Mouse (Mus musculus) G1E (cell line): ENCODE measurements around the gene Plaa. TPM values are rescaled to one million over a fixed set of nuclear protein-coding genes. Genes with fewer than 3 reads are reported as not detected.
A peak's percentile ranks its signal among the peaks of the same experiment; 100 is the strongest.

Experiments
- ATAC-seq: 2 replicates; pipeline ENCODE4 v1.8.0; 2016; ENCODE audit warnings: mild to moderate bottlenecking; ENCODE audit not compliant: insufficient number of reproducible peaks, poor library complexity, low FRiP score, severe bottlenecking; ENCODE audit errors: extremely low read depth
- DNase-seq: peaks from one replicate; pipeline ENCODE4 v3.0.0; 2012; ENCODE audit warnings: low spot score
- H3K27me3 ChIP-seq: 2 replicates; pipeline ENCODE4 v1.6.1; 2012; ENCODE audit warnings: mild to moderate bottlenecking, low read length, inconsistent platforms; ENCODE audit not compliant: insufficient read depth
- H3K36me3 ChIP-seq: replicated peaks from 2 replicates; pipeline ENCODE3; 2012; ENCODE audit warnings: mild to moderate bottlenecking, inconsistent platforms
- H3K4me1 ChIP-seq: 2 replicates; pipeline ENCODE4 v1.6.1; 2012; ENCODE audit warnings: low read depth, low read length, inconsistent platforms, mixed read lengths; ENCODE audit not compliant: insufficient read depth
- H3K4me3 ChIP-seq: 2 replicates; pipeline ENCODE4 v1.5.1; 2012; ENCODE audit warnings: low read depth, mild to moderate bottlenecking, inconsistent platforms, low read length, moderate library complexity, mixed read lengths
- H3K9me3 ChIP-seq: replicated peaks from 2 replicates; pipeline ENCODE4 v1.6.1; 2012; ENCODE audit warnings: inconsistent platforms
- CTCF ChIP-seq: IDR thresholded peaks from 2 replicates; pipeline ENCODE4 v1.5.1; 2012; ENCODE audit warnings: low read depth, low read length, inconsistent platforms, mixed read lengths
- GATA1 ChIP-seq: IDR thresholded peaks from 2 replicates; pipeline ENCODE4 v1.6.1; 2012; ENCODE audit warnings: borderline replicate concordance, low read length, inconsistent platforms, mixed read lengths
- GATA2 ChIP-seq: IDR thresholded peaks from 2 replicates; pipeline ENCODE4 v1.6.1; 2012; ENCODE audit warnings: low read depth, low read length, inconsistent platforms, borderline replicate concordance
- POLR2AphosphoS5 ChIP-seq: IDR thresholded peaks from 2 replicates; pipeline ENCODE4 v1.6.1; 2012; ENCODE audit warnings: low read depth, low read length, inconsistent platforms; ENCODE audit not compliant: insufficient replicate concordance
- TAL1 ChIP-seq: conservative IDR thresholded peaks from 2 replicates; pipeline ENCODE4 v1.6.1; 2012; ENCODE audit warnings: low read depth, low read length, inconsistent platforms, mixed read lengths
- polyA plus RNA-seq: library from polyadenylated mRNA; stranded (reverse); fragments of >175 nt; gene quantifications from 2 replicates; pipeline ENCODE4 v1.2.3, GENCODE M21; 2012
- total RNA-seq, 2 experiments: library from RNA; stranded (forward) in 1 of 2; stranded (reverse) in 1 of 2; fragments of 200-1000 nt in 1 of 2; fragments of >200 nt in 1 of 2; fragmentation: Nextera tagmentation in 1 of 2; gene quantifications; 2 replicates each; pipeline ENCODE4 v1.2.3; 2014 to 2017

The Plaa gene
- total and polyA plus RNA-seq, 3 experiments: 62.9 to 117 (median 109) TPM

DNA sequence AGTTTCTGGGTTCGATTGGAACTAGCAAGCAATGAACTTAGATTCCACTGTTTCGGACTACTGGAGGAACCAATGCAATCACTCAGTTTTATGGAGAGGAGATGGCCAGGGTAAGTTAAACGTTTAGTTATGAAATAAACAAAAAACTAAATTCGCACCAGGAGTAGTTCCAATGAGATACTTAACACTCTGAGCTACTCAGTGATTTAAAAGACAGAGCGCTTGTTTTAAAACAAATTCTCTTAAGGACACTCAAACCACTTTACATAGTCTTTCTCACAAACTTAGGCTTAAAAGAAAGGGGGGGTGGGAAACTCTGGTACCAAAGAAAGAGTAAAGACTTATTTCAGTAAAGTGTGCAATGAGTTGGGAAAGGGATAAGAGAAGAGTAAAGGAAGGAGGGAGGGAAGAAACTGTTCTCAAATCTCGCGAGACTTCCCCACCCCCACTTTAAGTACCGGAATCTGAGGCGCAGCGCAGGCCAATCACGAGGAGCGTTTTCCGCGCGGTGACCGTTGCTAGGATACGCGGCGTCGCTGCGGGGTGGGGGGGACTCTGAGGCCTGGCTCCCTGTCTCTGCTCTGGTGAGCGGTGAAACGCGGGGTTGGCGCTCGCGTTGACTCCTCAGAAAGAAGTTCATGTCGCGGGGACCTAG, 11.1 kb upstream of the Plaa start, which contains the start of gene Ift74:
Gene Ift74 (plus strand): TSS at position 520 of the 655 bp plus-strand sequence.
- no peaks in the 10 kb centered on the region for H3K9me3 ChIP-seq
- peak; percentile 83 for DNase-seq
- no peaks in the 10 kb centered on the region for H3K27me3 ChIP-seq
- H3K4me1 ChIP-seq: peaks cover 21% of the 10 kb centered on the region
- TF ChIP-seq GATA2 (no peak), GATA1 (no peak), CTCF (no peak), POLR2AphosphoS5 (no peak), TAL1 (no peak)
- ATAC-seq: peak; percentile 93
- peak within 1 kb of the TSS; percentile 74 for H3K4me3 ChIP-seq
- H3K36me3 ChIP-seq: no peaks in the 10 kb centered on the region

DNA sequence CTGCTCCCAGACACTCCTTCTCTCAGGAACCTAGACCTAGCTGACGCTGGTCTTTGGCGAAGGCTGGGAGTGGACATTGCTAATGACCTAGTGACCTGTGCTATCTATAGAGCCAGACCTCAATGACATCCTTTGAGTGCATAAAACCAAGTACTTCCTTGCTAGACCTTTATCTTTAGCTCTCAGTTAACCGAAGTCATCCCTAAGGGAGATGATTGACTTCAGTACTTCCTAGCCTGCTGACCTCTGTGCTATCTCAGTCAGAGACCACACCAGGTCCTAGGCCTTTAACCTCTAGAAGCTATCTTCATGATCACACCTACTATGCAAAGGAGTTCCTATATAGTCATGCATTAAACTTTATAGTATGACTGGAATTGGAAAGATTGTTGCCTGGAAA, 7.3 kb upstream of the Plaa start:
- no peaks in the 10 kb centered on the region for H3K9me3 ChIP-seq

GRCm38 (mm10) chr4:94605591-94605990, 2.5 kb upstream of the Plaa start:
- H3K27me3 ChIP-seq: no peaks in the 10 kb centered on the region
- ATAC-seq (no peak), DNase-seq (no peak)
- H3K9me3 ChIP-seq: no peaks in the 10 kb centered on the region
- H3K36me3 ChIP-seq: peaks cover 3% of the 10 kb centered on the region
- TF ChIP-seq GATA1 (no peak), TAL1 (no peak), CTCF (no peak), POLR2AphosphoS5 (no peak), GATA2 (no peak)
- H3K4me3 ChIP-seq: no peak overlapping the region
- peaks cover 30% of the 10 kb centered on the region for H3K4me1 ChIP-seq

More for the DNA sequence above, 7.3 kb upstream of the Plaa start:
- ATAC-seq (peak; percentile 59), DNase-seq (no peak)
- H3K4me3 ChIP-seq: no peak overlapping the region
- TF ChIP-seq TAL1 (0 out of 2 replicates have a peak, but pooled peaks have one; percentile 15), GATA2 (no peak)
- H3K4me1 ChIP-seq: peaks cover 21% of the 10 kb centered on the region
- no peaks in the 10 kb centered on the region for H3K27me3 ChIP-seq
- peaks cover 2% of the 10 kb centered on the region for H3K36me3 ChIP-seq

DNA sequence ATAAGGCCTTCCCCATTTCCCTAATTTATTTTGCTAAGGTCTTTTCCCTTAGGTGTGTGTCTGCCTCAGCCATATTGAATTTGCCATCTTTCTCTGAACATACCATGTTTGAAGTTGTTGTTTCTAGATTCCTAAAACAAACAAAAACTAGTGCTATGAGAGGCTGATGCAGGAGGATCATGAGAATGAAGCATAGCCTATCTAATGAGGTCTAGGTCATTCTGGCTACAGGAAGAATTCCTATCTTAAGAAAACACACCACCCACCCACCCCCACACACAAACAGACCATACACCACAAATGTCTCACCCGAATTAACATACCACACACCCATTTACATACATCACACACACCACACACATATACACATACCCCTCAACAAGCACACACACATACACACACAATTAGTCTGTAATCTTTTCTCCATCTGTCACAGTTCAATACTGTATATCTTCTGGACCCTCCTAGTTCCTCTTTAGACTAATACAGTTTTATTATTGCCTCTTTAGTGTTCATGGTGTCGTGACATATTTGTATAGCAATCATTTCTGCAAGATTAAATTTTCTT, 1.5 kb upstream of the Plaa start:
- Histone ChIP-seq H3K9me3 (no peaks in the 10 kb centered on the region), H3K4me3 (no peak overlapping the region), H3K36me3 (peaks cover 3% of the 10 kb centered on the region), H3K4me1 (peaks cover 27% of the 10 kb centered on the region), H3K27me3 (no peaks in the 10 kb centered on the region)
- DNase-seq (no peak), ATAC-seq (no peak)
- TF ChIP-seq CTCF: no peak
- no peak for TF ChIP-seq TAL1
- no peak for TF ChIP-seq POLR2AphosphoS5
- TF ChIP-seq GATA1: no peak
- no peak for TF ChIP-seq GATA2

DNA sequence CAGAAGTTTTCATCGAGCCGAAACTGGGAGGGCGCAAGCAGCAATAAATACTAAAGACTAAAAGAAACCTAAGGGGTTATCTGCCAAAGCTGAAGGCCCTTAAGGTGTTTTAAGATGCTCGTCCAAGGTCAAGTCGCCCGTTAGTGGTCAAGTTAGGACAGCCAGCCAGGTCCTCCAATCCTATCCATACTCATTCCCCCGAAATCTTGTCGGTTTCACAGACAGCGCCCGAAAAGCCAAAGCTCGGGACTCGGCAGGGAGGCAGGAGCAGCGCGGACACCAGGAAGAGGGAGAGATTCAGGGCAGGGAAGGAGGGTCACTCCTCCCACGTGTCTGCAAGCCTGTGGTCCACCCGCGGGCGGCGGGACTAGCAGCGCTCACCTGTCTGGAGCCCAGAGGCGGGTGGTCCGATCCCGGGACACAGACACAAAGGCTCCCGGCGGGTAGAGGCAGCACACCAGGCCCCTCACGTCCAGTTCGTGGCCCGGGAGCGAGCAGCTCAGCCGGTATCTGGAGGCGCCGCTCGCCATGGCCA, 481 bp downstream of the Plaa start:
- DNase-seq (no peak), ATAC-seq (peak; percentile 16; the same call in 1 of the 2 replicates)
- Histone ChIP-seq H3K9me3 (no peaks in the 10 kb centered on the region), H3K27me3 (no peaks in the 10 kb centered on the region), H3K4me3 (peak overlapping the region; percentile 98), H3K36me3 (peaks cover 11% of the 10 kb centered on the region), H3K4me1 (peaks cover 27% of the 10 kb centered on the region)
- no peak for TF ChIP-seq GATA1
- no peak for TF ChIP-seq GATA2
- TF ChIP-seq TAL1: no peak
- TF ChIP-seq CTCF: no peak
- no peak for TF ChIP-seq POLR2AphosphoS5

GRCm38 (mm10) chr4:94601395-94601794, 1.6 kb downstream of the Plaa start:
- H3K27me3 ChIP-seq: no peaks in the 10 kb centered on the region
- ATAC-seq (no peak), DNase-seq (no peak)
- no peaks in the 10 kb centered on the region for H3K9me3 ChIP-seq
- H3K4me3 ChIP-seq: peak overlapping the region; percentile 33; the same call in 1 of the 2 replicates
- no peak for TF ChIP-seq TAL1
- no peak for TF ChIP-seq GATA1
- no peak for TF ChIP-seq POLR2AphosphoS5
- TF ChIP-seq CTCF: no peak
- TF ChIP-seq GATA2: no peak
- peaks cover 13% of the 10 kb centered on the region for H3K36me3 ChIP-seq
- H3K4me1 ChIP-seq: peaks cover 27% of the 10 kb centered on the region
